Mouse (Mus musculus) erythroblast, embryonic 14.5 days (primary cell): ENCODE results near the gene Nalcn.

Experiments
- GATA1 ChIP-seq: IDR thresholded peaks from 2 replicates; pipeline ENCODE4 v1.6.1; 2012; ENCODE audit warnings: low read length, inconsistent platforms, mixed read lengths
- TAL1 ChIP-seq: IDR thresholded peaks from 3 replicates; pipeline ENCODE4 v1.6.1; 2012; ENCODE audit warnings: low read length, inconsistent platforms, mixed read lengths

DNA sequence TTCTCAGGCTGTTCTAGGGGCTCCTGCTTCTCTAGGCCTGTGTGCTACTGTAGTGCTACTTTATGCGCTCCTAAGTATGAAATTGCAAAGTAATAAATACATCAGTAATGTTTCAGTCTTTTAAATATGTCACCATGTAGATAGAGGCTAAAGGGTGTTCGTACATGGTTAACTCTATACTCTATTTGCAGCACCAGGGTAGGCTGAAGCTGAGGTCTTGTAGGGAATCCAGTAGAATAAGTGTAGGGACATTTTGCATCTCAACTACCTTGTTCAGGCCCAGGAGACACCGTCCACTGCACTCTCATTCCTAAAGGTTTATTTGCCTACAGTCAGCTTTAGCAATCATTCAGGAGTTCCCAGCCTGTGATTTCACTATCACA is 227 bp upstream of the Nalcn start:
- no peak for TF ChIP-seq TAL1
- no peak for TF ChIP-seq GATA1
